Mouse (Mus musculus) erythroblast, embryonic 14.5 days (primary cell): ENCODE results near the gene Sorbs1.

Experiments
- GATA1 ChIP-seq: IDR thresholded peaks from 2 replicates; pipeline ENCODE4 v1.6.1; 2012; ENCODE audit warnings: low read length, inconsistent platforms, mixed read lengths
- TAL1 ChIP-seq: IDR thresholded peaks from 3 replicates; pipeline ENCODE4 v1.6.1; 2012; ENCODE audit warnings: low read length, inconsistent platforms, mixed read lengths

- TF ChIP-seq TAL1 (no peak), GATA1 (no peak)
Measured at GRCm38 (mm10) chr19:40319199-40319598, 194.4 kb downstream of the Sorbs1 start.
